Mouse (Mus musculus): ENCODE data around the gene Rasl11b.

- TF ChIP-seq CTCF (IDR thresholded peaks at IDR 0.05; ENCODE audit: extremely low read depth, insufficient read depth, low read length), result no peak
- TF ChIP-seq POLR2A (IDR thresholded peaks at IDR 0.05; ENCODE audit: extremely low read depth, insufficient read depth, low read length), result no peak
Measured at GRCm38 (mm10) chr5:74227352-74227751, 32.3 kb downstream of the Rasl11b start.

All from cortical plate, adult 2 months (tissue).